Mouse (Mus musculus): ENCODE data around the gene Ctnna3.
"Not testable (repeated sequence)": the region's sequence is repeated elsewhere in the genome, so short reads cannot be mapped to it uniquely, and the experiment has no call there.

Gene Ctnna3

DNA sequence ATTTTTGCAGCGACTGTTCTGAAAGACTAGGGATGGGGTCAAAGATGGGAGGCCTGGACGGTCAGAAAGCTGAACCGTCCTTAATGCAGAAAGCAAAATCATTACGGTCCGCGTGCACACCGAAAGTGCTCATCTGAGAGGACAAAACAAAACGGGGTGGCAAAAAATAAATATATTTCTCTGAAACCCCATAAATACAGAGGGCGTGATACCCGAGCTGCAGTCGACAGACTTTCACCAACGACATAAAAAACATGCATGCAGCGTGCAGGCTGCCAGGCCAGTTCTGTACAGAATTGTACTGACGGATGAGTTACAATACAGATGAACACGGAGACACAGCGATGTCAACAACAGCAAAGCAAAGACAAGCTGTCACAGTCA, 656.3 kb downstream of the Ctnna3 start:
- DNase-seq = no peak

DNA sequence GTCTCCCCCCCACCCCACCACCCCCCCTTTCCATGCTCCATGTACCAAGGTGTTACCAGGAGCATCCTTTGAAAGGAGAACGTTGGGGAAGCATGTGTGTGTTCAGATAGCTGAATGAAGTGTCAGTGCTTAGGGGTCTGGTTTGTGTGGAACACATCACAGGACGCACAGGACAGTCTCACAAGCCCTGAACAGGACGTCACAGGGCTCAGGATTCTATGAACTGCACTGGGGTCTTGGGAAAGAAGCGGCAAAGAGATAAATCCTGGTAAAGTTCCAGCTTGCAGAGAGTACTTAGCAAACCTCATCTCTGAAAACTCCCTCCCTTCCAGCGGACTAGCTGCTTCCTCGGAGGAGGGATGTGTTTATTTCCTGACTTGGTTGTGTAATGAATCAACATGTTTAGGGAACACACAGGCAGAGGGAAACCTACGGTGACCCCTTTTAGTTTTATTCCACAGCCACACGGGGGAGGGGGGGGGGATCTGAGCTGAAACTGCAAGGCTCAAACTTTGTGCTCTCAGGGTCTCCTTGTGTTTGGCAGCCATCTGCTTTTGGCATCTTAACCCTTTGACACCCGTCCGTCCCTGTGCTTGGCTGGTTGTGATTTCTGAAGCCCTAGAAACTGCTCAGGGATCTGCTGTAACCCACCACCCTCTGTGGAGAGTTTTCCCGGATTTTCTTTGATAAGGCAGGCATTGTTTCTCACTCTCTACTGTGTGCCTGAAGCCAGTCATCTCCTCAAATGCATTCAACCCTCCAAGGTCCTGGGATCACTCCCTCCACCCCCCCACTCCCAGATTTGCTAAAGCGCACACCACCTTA, 656.9 kb downstream of the Ctnna3 start:
- DNase-seq = no peak

GRCm38 (mm10) chr10:64087521-64087920, 657.6 kb downstream of the Ctnna3 start:
- no peak for DNase-seq

GRCm38 (mm10) chr10:64087936-64088773, 658.3 kb downstream of the Ctnna3 start:
- DNase-seq = no peak

GRCm38 (mm10) chr10:64088774-64089460, 659.0 kb downstream of the Ctnna3 start:
- no peak for DNase-seq

GRCm38 (mm10) chr10:64089680-64090460, 660.0 kb downstream of the Ctnna3 start, which contains the start of gene Lrrtm3:
Gene Lrrtm3, minus strand, starts transcription at chr10:64090277.
- peak in 1 of 2 experiments; percentile 14 for DNase-seq

GRCm38 (mm10) chr10:64096532-64096931, 666.6 kb downstream of the Ctnna3 start:
- DNase-seq = no peak

- DNase-seq = no peak
These were observed 685.3 kb downstream of the Ctnna3 start for GRCm38 (mm10) chr10:64115246-64115645.

DNA sequence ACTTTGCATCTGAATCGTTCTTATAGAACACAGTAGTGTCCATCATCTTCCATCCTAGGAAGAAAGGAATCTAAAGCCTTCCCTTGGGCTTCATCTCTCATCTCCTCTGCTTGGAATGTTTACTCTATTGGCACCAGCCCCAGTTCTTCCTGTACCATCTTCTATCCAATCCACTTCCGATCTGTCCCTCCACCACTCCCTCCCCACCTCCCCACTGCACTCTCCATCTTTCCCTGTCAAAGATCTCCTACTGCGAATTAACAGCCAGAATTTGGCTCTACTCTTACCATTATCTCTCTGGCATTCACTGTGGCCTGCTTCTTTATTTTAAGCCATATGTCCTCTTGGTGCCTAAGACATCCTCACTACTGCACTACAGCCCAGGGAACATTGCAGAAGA, 688.9 kb downstream of the Ctnna3 start:
- no peak for DNase-seq

GRCm38 (mm10) chr10:64130397-64131150, 700.7 kb downstream of the Ctnna3 start:
- DNase-seq = no peak

DNA sequence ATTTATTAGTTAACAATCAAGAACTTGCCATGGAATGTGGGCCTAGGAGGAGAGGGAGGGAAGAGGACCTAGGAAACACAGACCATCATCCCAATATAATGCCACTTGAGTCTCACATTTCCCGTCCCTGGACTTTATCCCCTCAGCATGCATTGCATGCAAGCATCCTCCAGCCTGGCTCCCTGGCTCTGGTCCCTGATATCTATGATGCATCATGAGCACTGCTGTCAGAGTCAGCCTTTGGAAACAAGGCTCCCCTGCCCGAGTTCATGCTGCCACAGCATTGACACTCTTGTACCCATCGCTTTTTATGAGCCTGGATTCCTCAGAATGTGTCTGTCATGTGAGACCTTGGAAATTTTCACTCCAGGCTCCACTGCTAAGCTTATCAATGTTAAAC, 703.6 kb downstream of the Ctnna3 start:
- no peak for DNase-seq

GRCm38 (mm10) chr10:64135481-64135880, 705.6 kb downstream of the Ctnna3 start:
- no peak for DNase-seq

DNA sequence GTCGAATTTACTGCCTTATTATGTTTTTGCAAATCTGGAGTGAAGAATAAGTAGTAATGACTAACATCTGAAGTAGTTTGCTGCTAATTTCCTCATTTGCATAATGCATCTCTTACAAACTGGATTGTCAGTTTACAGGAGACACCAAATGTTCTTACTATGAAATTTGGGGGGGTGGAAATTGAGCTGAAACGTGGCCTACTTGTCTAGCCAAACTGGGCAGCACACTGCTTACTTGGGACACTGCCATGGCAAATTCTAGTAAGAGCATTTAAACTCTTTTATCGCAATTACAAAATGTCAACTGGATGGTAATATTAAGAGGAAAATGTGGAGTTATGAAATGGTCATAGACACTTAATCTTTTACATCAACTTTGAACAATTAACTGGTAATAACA, 716.6 kb downstream of the Ctnna3 start:
- no peak for DNase-seq

DNA sequence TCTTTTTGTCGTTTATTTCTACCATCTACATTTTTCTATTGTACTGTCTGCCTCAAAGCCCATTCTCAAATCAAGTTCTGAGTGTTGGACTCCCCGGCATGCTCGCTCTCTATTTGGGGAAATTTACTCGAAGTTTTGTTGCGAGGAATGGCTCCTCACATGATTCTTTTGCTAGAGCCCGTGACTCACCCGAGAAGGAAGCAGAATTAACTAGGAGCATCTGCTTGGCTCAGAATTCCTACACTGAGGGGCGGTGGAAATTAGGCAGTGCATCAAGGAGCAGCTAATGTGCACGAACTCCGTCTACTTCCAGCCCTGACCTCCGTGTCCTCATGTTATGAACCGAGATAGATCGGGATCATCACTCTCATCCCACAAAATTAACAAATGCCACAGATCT, 751.8 kb downstream of the Ctnna3 start:
- DNase-seq = no peak

DNA sequence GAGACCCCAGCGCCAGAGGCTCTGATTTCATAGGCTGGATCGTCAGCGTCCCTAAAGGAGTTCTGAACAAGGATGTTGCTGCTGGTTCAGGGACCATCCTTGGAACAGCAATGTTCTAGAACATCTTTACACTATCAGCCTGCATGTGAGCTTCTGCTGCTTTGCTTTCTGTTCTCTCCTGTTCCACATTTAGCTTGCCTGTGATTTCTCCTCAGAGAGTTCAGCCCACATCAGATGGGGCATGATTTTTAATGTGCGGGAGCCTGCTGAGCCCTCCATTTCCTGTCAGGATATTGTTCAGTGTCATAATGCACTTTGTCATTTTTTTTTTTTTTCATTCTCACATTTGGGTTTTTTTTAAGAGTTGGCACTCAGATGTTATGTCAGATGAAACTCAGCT, 752.8 kb downstream of the Ctnna3 start:
- DNase-seq = no peak

- DNase-seq = no peak
These were observed 758.1 kb downstream of the Ctnna3 start for GRCm38 (mm10) chr10:64188046-64188445.

GRCm38 (mm10) chr10:64197584-64197983, 767.7 kb downstream of the Ctnna3 start:
- no peak for DNase-seq

DNA sequence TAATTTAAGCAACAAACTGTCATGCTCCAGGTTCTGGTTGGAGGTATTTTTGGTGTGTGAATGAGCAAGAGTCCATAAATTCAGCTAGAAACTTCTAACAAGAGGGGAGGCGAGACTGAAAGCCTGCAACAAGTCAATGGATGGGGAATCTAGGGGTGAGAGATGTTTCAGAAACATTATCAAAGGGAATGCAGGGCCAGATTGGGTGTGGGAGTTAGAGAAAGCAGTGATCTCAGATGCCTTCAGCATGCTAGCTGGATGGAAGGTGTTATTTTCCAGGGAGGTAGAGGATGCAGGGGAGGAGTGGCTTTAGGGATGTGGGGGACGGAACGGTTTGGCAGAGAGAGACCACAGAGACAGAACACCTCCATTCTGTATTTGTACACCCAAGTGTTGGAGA, 785.7 kb downstream of the Ctnna3 start:
- no peak for DNase-seq

DNA sequence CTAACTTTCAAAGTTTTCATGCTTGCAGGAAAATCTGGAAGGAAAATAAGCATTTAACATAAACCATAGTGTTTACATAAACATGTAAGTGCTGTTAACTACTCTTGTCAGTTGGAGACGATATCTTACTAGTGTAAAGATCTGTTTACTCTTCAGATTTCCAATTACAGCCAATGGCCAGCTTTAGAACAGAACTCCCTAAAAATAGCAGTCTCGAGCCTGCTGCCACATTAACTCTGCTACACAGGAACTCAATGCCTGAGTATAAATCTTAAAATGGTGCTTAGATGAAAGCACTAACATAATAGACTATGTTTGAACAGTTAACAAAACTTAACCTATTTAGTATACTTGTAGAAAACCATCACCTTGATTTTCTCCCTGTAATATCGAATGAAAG, 793.1 kb downstream of the Ctnna3 start:
- DNase-seq = no peak

DNA sequence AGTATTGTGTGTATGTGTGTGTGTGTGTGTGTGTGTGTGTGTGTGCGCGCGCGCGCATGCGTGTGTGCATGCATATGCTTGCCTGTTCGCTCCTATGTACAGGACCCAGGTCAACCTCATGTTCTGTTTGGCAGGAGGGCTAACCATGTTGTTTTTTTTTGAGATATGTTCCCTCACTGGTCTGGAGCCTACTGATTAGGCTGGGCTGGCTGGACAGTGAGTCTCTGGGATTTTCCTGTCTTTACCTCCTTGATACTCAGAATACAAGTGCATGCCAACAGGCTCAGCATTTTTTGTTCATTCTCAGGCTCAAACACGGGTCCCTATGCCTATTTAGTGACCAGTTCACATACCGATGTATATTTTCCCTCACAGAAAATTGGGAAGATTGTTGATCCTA, 794.1 kb downstream of the Ctnna3 start:
- DNase-seq = no peak

DNA sequence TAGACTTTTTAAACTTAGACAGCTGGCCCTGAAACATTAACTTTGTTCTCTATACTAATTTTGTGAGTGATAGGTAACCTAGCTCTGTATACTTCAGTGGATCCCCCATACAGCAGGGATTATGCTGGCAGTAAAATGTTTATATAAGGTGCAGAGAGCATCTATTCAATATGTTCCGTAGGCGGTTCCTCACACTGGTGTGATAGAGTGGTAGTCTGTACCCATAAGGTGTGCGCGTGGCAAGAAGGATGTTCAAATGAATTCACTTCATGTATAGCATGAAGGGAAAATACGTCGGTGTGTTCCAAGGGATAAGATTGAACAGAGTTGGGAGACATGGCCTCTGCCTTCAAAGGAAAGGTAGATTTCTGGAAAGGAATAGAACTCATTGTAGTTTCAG, 794.5 kb downstream of the Ctnna3 start:
- DNase-seq = no peak

DNA sequence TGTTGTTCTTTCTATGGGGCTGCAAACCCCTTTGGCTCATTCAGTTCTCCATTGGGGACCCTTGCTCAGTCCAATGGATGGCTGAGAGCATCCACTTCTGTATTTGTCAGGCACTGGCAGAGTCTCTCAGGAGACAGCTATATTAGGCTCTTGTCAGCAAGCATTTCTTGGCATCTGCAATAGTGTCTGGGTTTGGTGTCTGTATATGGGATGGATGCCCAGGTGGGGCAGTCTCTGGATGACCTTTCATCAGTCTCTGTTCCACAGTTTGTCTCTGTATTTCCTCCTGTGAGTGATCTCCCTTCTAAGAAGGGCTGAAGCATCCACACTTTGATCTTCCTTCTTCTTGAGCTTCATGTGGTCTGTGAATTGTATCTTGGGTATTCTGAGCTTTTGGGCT, 795.9 kb downstream of the Ctnna3 start:
- not testable (repeated sequence) for DNase-seq
